8 mouse cellular contexts compared by ENCODE assay signal in genomic region chr7:79729169-79729568, GRCm38 (mm10). TPM values are rescaled to one million over a fixed set of nuclear protein-coding genes. Genes with fewer than 3 reads are reported as not detected.
A peak's percentile ranks its signal among the peaks of the same experiment; 100 is the strongest.
DNase-seq lines count a peak whose midpoint lies in the region; ATAC-seq and TF ChIP-seq lines count a peak whose summit lies in the region.

No protein-coding gene starts in this region.

- no peaks in the 10 kb centered on the region for H3K4me1 ChIP-seq in midbrain, embryonic 11.5 days (ENCODE audit: control insufficient read depth, insufficient read depth, low read length)
- no peaks in the 10 kb centered on the region for H3K4me1 ChIP-seq in midbrain, embryonic 16.5 days (ENCODE audit: control insufficient read depth, insufficient read depth, low read length)
- no peaks in the 10 kb centered on the region for H3K4me1 ChIP-seq in forebrain, embryonic 13.5 days
- no peaks in the 10 kb centered on the region for H3K4me1 ChIP-seq in intestine, postnatal 0 days (replicated peaks; ENCODE audit: control insufficient read depth, insufficient read depth, low read length)
- H3K4me1 ChIP-seq in limb, embryonic 14.5 days (ENCODE audit: control insufficient read depth, insufficient read depth, low read length) = no peaks in the 10 kb centered on the region
- no peaks in the 10 kb centered on the region for H3K4me1 ChIP-seq in neural tube, embryonic 12.5 days

- peak; percentile 98 for DNase-seq in midbrain, embryonic 11.5 days (ENCODE audit: low spot score, missing footprints)
- DNase-seq in adrenal gland, postnatal 25 days = peak; percentile 81
- DNase-seq in limb, embryonic 14.5 days (ENCODE audit: low spot score) = peak; percentile 64
- peak; percentile 89 for DNase-seq in thymus, postnatal 4 days

- no peaks in the 10 kb centered on the region for H3K36me3 ChIP-seq in midbrain, embryonic 11.5 days (ENCODE audit: control insufficient read depth, insufficient read depth, low read length)
- no peaks in the 10 kb centered on the region for H3K36me3 ChIP-seq in midbrain, embryonic 16.5 days (ENCODE audit: control insufficient read depth, insufficient read depth, low read length)
- H3K36me3 ChIP-seq in forebrain, embryonic 13.5 days (ENCODE audit: poor library complexity, severe bottlenecking) = no peaks in the 10 kb centered on the region
- no peaks in the 10 kb centered on the region for H3K36me3 ChIP-seq in intestine, postnatal 0 days (ENCODE audit: control insufficient read depth, insufficient read depth)
- H3K36me3 ChIP-seq in limb, embryonic 14.5 days (ENCODE audit: control insufficient read depth, insufficient read depth, low read length) = no peaks in the 10 kb centered on the region
- no peaks in the 10 kb centered on the region for H3K36me3 ChIP-seq in neural tube, embryonic 12.5 days

- H3K4me3 ChIP-seq in midbrain, embryonic 11.5 days (ENCODE audit: low read depth, low read length) = no peak overlapping the region
- H3K4me3 ChIP-seq in midbrain, embryonic 16.5 days (ENCODE audit: low read depth, low read length) = no peak overlapping the region
- no peak overlapping the region for H3K4me3 ChIP-seq in forebrain, embryonic 13.5 days
- H3K4me3 ChIP-seq in intestine, postnatal 0 days (ENCODE audit: low read depth, low read length) = no peak overlapping the region
- H3K4me3 ChIP-seq in limb, embryonic 14.5 days (replicated peaks; ENCODE audit: low read length) = no peak overlapping the region
- H3K4me3 ChIP-seq in neural tube, embryonic 12.5 days = no peak overlapping the region

- peak; percentile 47; the same call in 1 of the 2 replicates for ATAC-seq in midbrain, embryonic 11.5 days (ENCODE audit: low FRiP score)
- ATAC-seq in midbrain, embryonic 16.5 days = no peak
- peak; percentile 54 for ATAC-seq in forebrain, embryonic 13.5 days
- no peak for ATAC-seq in intestine, postnatal 0 days
- ATAC-seq in limb, embryonic 14.5 days (ENCODE audit: low FRiP score, low read depth) = peak; percentile 69; the same call in 1 of the 2 replicates
- peak; percentile 62 for ATAC-seq in neural tube, embryonic 12.5 days (ENCODE audit: low FRiP score, low read depth)

- no peak for TF ChIP-seq POLR2A in limb, embryonic 14.5 days (IDR thresholded peaks at IDR 0.05; ENCODE audit: borderline replicate concordance, extremely low read depth, insufficient read depth, insufficient read length)

- WGBS in midbrain, embryonic 11.5 days = 7% methylated on average over 8 of the region's 8 CpGs
- 7% methylated on average over 8 of the region's 8 CpGs for whole genome bisulfite sequencing in midbrain, embryonic 16.5 days
- WGBS in forebrain, embryonic 13.5 days = 4% methylated on average over 8 of the region's 8 CpGs
- 5% methylated on average over 8 of the region's 8 CpGs for WGBS in intestine, postnatal 0 days
- WGBS in limb, embryonic 14.5 days = 7% methylated on average over 8 of the region's 8 CpGs
- 9% methylated on average over 8 of the region's 8 CpGs for WGBS in neural tube, embryonic 12.5 days

- no peak overlapping the region for H3K4me2 ChIP-seq in midbrain, embryonic 11.5 days
- H3K4me2 ChIP-seq in midbrain, embryonic 16.5 days (ENCODE audit: low read length) = no peak overlapping the region
- H3K4me2 ChIP-seq in forebrain, embryonic 13.5 days = 0 out of 2 replicates have a peak overlapping the region, but pooled peaks have one; percentile 10
- no peak overlapping the region for H3K4me2 ChIP-seq in intestine, postnatal 0 days (replicated peaks; ENCODE audit: low read depth)
- H3K4me2 ChIP-seq in limb, embryonic 14.5 days (replicated peaks; ENCODE audit: low read depth, low read length, severe bottlenecking) = no peak overlapping the region
- no peak overlapping the region for H3K4me2 ChIP-seq in neural tube, embryonic 12.5 days (replicated peaks)

- no peaks in the 10 kb centered on the region for H3K9me3 ChIP-seq in midbrain, embryonic 11.5 days (ENCODE audit: control insufficient read depth, low read length)
- H3K9me3 ChIP-seq in midbrain, embryonic 16.5 days (replicated peaks; ENCODE audit: control insufficient read depth, low read length, poor library complexity, severe bottlenecking) = no peaks in the 10 kb centered on the region
- H3K9me3 ChIP-seq in forebrain, embryonic 13.5 days (replicated peaks) = no peaks in the 10 kb centered on the region
- H3K9me3 ChIP-seq in intestine, postnatal 0 days (ENCODE audit: control insufficient read depth) = no peaks in the 10 kb centered on the region
- H3K9me3 ChIP-seq in limb, embryonic 14.5 days (ENCODE audit: control insufficient read depth, low read length) = no peaks in the 10 kb centered on the region
- no peaks in the 10 kb centered on the region for H3K9me3 ChIP-seq in neural tube, embryonic 12.5 days

- peaks cover 3% of the 10 kb centered on the region; the same call in 1 of the 2 replicates for H3K27me3 ChIP-seq in midbrain, embryonic 11.5 days (ENCODE audit: control insufficient read depth, insufficient read depth, low read length)
- H3K27me3 ChIP-seq in midbrain, embryonic 16.5 days (ENCODE audit: control insufficient read depth, insufficient read depth, low read depth, low read length) = peaks cover 4% of the 10 kb centered on the region; the same call in 1 of the 2 replicates
- H3K27me3 ChIP-seq in forebrain, embryonic 13.5 days = 0 out of 2 replicates have a peak, but pooled peaks cover 2% of the 10 kb centered on the region
- H3K27me3 ChIP-seq in intestine, postnatal 0 days (replicated peaks; ENCODE audit: control insufficient read depth, insufficient read depth, low read length) = 0 out of 2 replicates have a peak, but pooled peaks cover 6% of the 10 kb centered on the region
- H3K27me3 ChIP-seq in limb, embryonic 14.5 days (ENCODE audit: control insufficient read depth, insufficient read depth, low read length) = no peaks in the 10 kb centered on the region
- no peaks in the 10 kb centered on the region; the same call in 1 of the 2 replicates for H3K27me3 ChIP-seq in neural tube, embryonic 12.5 days (replicated peaks)

- H3K9ac ChIP-seq in midbrain, embryonic 11.5 days (ENCODE audit: low read length) = no peak overlapping the region
- no peak overlapping the region for H3K9ac ChIP-seq in midbrain, embryonic 16.5 days (ENCODE audit: low read depth, low read length)
- no peak overlapping the region for H3K9ac ChIP-seq in forebrain, embryonic 13.5 days
- no peak overlapping the region for H3K9ac ChIP-seq in intestine, postnatal 0 days (ENCODE audit: low read depth, low read length)
- no peak overlapping the region for H3K9ac ChIP-seq in limb, embryonic 14.5 days (ENCODE audit: low read depth, low read length, severe bottlenecking)
- H3K9ac ChIP-seq in neural tube, embryonic 12.5 days = no peak overlapping the region

- H3K27ac ChIP-seq in midbrain, embryonic 11.5 days (ENCODE audit: low read depth, low read length) = no peak overlapping the region
- no peak overlapping the region for H3K27ac ChIP-seq in midbrain, embryonic 16.5 days (ENCODE audit: low read length)
- no peak overlapping the region for H3K27ac ChIP-seq in forebrain, embryonic 13.5 days
- H3K27ac ChIP-seq in intestine, postnatal 0 days (ENCODE audit: low read depth, low read length) = no peak overlapping the region
- H3K27ac ChIP-seq in limb, embryonic 14.5 days (replicated peaks; ENCODE audit: low read depth, low read length) = no peak overlapping the region
- H3K27ac ChIP-seq in neural tube, embryonic 12.5 days = no peak overlapping the region

- peak; percentile 94 for TF ChIP-seq CTCF in intestine, postnatal 0 days (IDR thresholded peaks at IDR 0.05; ENCODE audit: low read depth)

RNA-seq across cellular contexts. Expression of gene Plin1, which starts 3.5 kb away (rescaled TPM):
- polyA plus RNA-seq in midbrain, embryonic 11.5 days (2014; fragmentation: Nextera tagmentation; extraction: Ambion mirVana) = not detected in 2 replicates
- 0.22 and 0.24 TPM in 2 replicates for polyA plus RNA-seq in midbrain, embryonic 16.5 days (2015; fragmentation: Nextera tagmentation; extraction: Ambion mirVana)
- 312 and 334 TPM in 2 replicates for total RNA-seq in adrenal gland, postnatal 25 days (2021)
- polyA plus RNA-seq in forebrain, embryonic 13.5 days (2015; fragmentation: Nextera tagmentation; extraction: Ambion mirVana) = 0.21 TPM in 1 of 2 replicates, not detected in the other
- not detected in 2 replicates for polyA plus RNA-seq in intestine, postnatal 0 days (2015; fragmentation: Nextera tagmentation; extraction: Ambion mirVana)
- 0.21 and 0.23 TPM in 2 replicates for polyA plus RNA-seq in limb, embryonic 14.5 days (2012; rRNA removed)
- not detected in 2 replicates for polyA plus RNA-seq in limb, embryonic 14.5 days (2014; fragmentation: Nextera tagmentation; extraction: Ambion mirVana)
- not detected in 2 replicates for polyA plus RNA-seq in neural tube, embryonic 12.5 days (2016; fragmentation: Nextera tagmentation; extraction: Ambion mirVana)

RNA-seq across cellular contexts. Expression of gene Kif7, which starts 13.6 kb away (rescaled TPM):
- 2.8 and 4.7 TPM in 2 replicates for polyA plus RNA-seq in midbrain, embryonic 11.5 days (2014; fragmentation: Nextera tagmentation; extraction: Ambion mirVana)
- polyA plus RNA-seq in midbrain, embryonic 16.5 days (2015; fragmentation: Nextera tagmentation; extraction: Ambion mirVana) = 1.3 and 1.9 TPM in 2 replicates
- 4.5 and 4.6 TPM in 2 replicates for total RNA-seq in adrenal gland, postnatal 25 days (2021)
- 3.0 and 3.5 TPM in 2 replicates for polyA plus RNA-seq in forebrain, embryonic 13.5 days (2015; fragmentation: Nextera tagmentation; extraction: Ambion mirVana)
- 0.69 and 0.82 TPM in 2 replicates for polyA plus RNA-seq in intestine, postnatal 0 days (2015; fragmentation: Nextera tagmentation; extraction: Ambion mirVana)
- 14.6 and 14.9 TPM in 2 replicates for polyA plus RNA-seq in limb, embryonic 14.5 days (2012; rRNA removed)
- polyA plus RNA-seq in limb, embryonic 14.5 days (2014; fragmentation: Nextera tagmentation; extraction: Ambion mirVana) = 7.2 and 8.2 TPM in 2 replicates
- 6.0 and 6.2 TPM in 2 replicates for polyA plus RNA-seq in neural tube, embryonic 12.5 days (2016; fragmentation: Nextera tagmentation; extraction: Ambion mirVana)

RNA-seq across cellular contexts. Expression of gene Pex11a, which starts 13.8 kb away (rescaled TPM):
- polyA plus RNA-seq in midbrain, embryonic 11.5 days (2014; fragmentation: Nextera tagmentation; extraction: Ambion mirVana) = 8.4 TPM in 2 replicates
- polyA plus RNA-seq in midbrain, embryonic 16.5 days (2015; fragmentation: Nextera tagmentation; extraction: Ambion mirVana) = 12.7 and 13.9 TPM in 2 replicates
- 42.6 and 59.9 TPM in 2 replicates for total RNA-seq in adrenal gland, postnatal 25 days (2021)
- 12.7 and 14.2 TPM in 2 replicates for polyA plus RNA-seq in forebrain, embryonic 13.5 days (2015; fragmentation: Nextera tagmentation; extraction: Ambion mirVana)
- 22.6 and 23.3 TPM in 2 replicates for polyA plus RNA-seq in intestine, postnatal 0 days (2015; fragmentation: Nextera tagmentation; extraction: Ambion mirVana)
- polyA plus RNA-seq in limb, embryonic 14.5 days (2012; rRNA removed) = 9.0 TPM in 2 replicates
- polyA plus RNA-seq in limb, embryonic 14.5 days (2014; fragmentation: Nextera tagmentation; extraction: Ambion mirVana) = 10.1 and 10.3 TPM in 2 replicates
- 9.8 and 11.5 TPM in 2 replicates for polyA plus RNA-seq in neural tube, embryonic 12.5 days (2016; fragmentation: Nextera tagmentation; extraction: Ambion mirVana)

RNA-seq across cellular contexts. Expression of gene Wdr93, which starts 13.8 kb away (rescaled TPM):
- 0.33 and 0.39 TPM in 2 replicates for polyA plus RNA-seq in midbrain, embryonic 11.5 days (2014; fragmentation: Nextera tagmentation; extraction: Ambion mirVana)
- 0.33 and 0.50 TPM in 2 replicates for polyA plus RNA-seq in midbrain, embryonic 16.5 days (2015; fragmentation: Nextera tagmentation; extraction: Ambion mirVana)
- total RNA-seq in adrenal gland, postnatal 25 days (2021) = 1.7 and 2.1 TPM in 2 replicates
- 0.39 and 0.64 TPM in 2 replicates for polyA plus RNA-seq in forebrain, embryonic 13.5 days (2015; fragmentation: Nextera tagmentation; extraction: Ambion mirVana)
- polyA plus RNA-seq in intestine, postnatal 0 days (2015; fragmentation: Nextera tagmentation; extraction: Ambion mirVana) = 0.05 TPM in 1 of 2 replicates, not detected in the other
- 0.20 and 0.21 TPM in 2 replicates for polyA plus RNA-seq in limb, embryonic 14.5 days (2012; rRNA removed)
- polyA plus RNA-seq in limb, embryonic 14.5 days (2014; fragmentation: Nextera tagmentation; extraction: Ambion mirVana) = 0.12 TPM in 1 of 2 replicates, not detected in the other
- polyA plus RNA-seq in neural tube, embryonic 12.5 days (2016; fragmentation: Nextera tagmentation; extraction: Ambion mirVana) = 0.17 and 0.38 TPM in 2 replicates

Comparison
In these comparisons a context has a peak if more than half of its experiments do, and no peak if none do; other contexts are left out.
1. ATAC-seq: peak in midbrain, embryonic 11.5 days (single experiment), forebrain, embryonic 13.5 days (single experiment), limb, embryonic 14.5 days (single experiment) and neural tube, embryonic 12.5 days (single experiment); none in midbrain, embryonic 16.5 days (single experiment) and intestine, postnatal 0 days (single experiment).
2. Peak in every context shown above with its lines, with median percentiles within 50 percentile points of each other: DNase-seq.